Mouse (Mus musculus) midbrain, embryonic 11.5 days (tissue): ENCODE measurements around the gene Taf13. TPM values are rescaled to one million over a fixed set of nuclear protein-coding genes. Genes with fewer than 3 reads are reported as not detected.
A peak's percentile ranks its signal among the peaks of the same experiment; 100 is the strongest.

Source experiments
- ATAC-seq: fragments of 200-750 bp; cut with Nextera tagmentation; 2 replicates; pipeline ENCODE4 v1.8.0; 2017; ENCODE audit warnings: moderate TSS enrichment, moderate library complexity; ENCODE audit not compliant: low FRiP score
- DNase-seq: peaks from one replicate; pipeline ENCODE4 v3.0.0; 2015; ENCODE audit warnings: low spot score; ENCODE audit errors: missing footprints
- H3K27ac ChIP-seq: fragments of 300-500 bp; sonication (generic); 2 replicates; pipeline ENCODE4 v1.5.1; 2014; ENCODE audit warnings: low read depth, low read length
- H3K27me3 ChIP-seq: fragments of 300-500 bp; sonication (generic); 2 replicates; pipeline ENCODE4 v1.6.1; 2014; ENCODE audit warnings: mild to moderate bottlenecking, low read length, moderate library complexity, mixed read lengths; ENCODE audit not compliant: control insufficient read depth, insufficient read depth
- H3K36me3 ChIP-seq: fragments of 300-500 bp; sonication (generic); 2 replicates; pipeline ENCODE4 v1.6.1; 2014; ENCODE audit warnings: mild to moderate bottlenecking, low read length, moderate library complexity, mixed read lengths; ENCODE audit not compliant: control insufficient read depth, insufficient read depth
- H3K4me1 ChIP-seq: fragments of 300-500 bp; sonication (generic); 2 replicates; pipeline ENCODE4 v1.6.1; 2014; ENCODE audit warnings: low read length; ENCODE audit not compliant: control insufficient read depth, insufficient read depth
- H3K4me2 ChIP-seq: fragments of 300-500 bp; sonication (generic); 2 replicates; pipeline ENCODE4 v1.6.1; 2014; ENCODE audit warnings: mild to moderate bottlenecking, moderate library complexity
- H3K4me3 ChIP-seq: fragments of 300-500 bp; sonication (generic); 2 replicates; pipeline ENCODE4 v1.5.1; 2014; ENCODE audit warnings: low read depth, low read length
- H3K9ac ChIP-seq: fragments of 300-500 bp; sonication (generic); 2 replicates; pipeline ENCODE4 v1.6.1; 2014; ENCODE audit warnings: low read length
- H3K9me3 ChIP-seq: fragments of 300-500 bp; sonication (generic); 2 replicates; pipeline ENCODE4 v1.6.1; 2016; ENCODE audit warnings: low read length; ENCODE audit not compliant: control insufficient read depth
- WGBS: fragments of 180-500 bp; shearing (Covaris S2); extraction: QIAGEN DNeasy Blood & Tissue Kit; methylation state at CpG from one replicate; pipeline ENCODE4 v1.1.7; 2014; 5-methylcytosine and 5-hydroxymethylcytosine counted together
- polyA plus RNA-seq: library from polyadenylated mRNA; unstranded; fragments of >200 nt; fragmentation: Nextera tagmentation; extraction: Ambion mirVana; gene quantifications from 2 replicates; pipeline ENCODE4 v1.2.1, GENCODE M21; 2014

Gene Taf13
- polyA plus RNA-seq, 1 experiment from 2014 or later, result 89.4 TPM

GRCm38 (mm10) chr3:108542299-108542698 lies 29.2 kb upstream of the Taf13 start:
- no peak overlapping the region for H3K27ac ChIP-seq
- no peak overlapping the region for H3K4me2 ChIP-seq
- no peaks in the 10 kb centered on the region for H3K36me3 ChIP-seq
- H3K4me1 ChIP-seq, result no peaks in the 10 kb centered on the region
- DNase-seq (peak; percentile 45), ATAC-seq (no peak)
- no peak overlapping the region for H3K9ac ChIP-seq
- WGBS, result 82% methylated on average over 11 of the region's 11 CpGs
- no peak overlapping the region for H3K4me3 ChIP-seq
- H3K9me3 ChIP-seq, result no peaks in the 10 kb centered on the region
- H3K27me3 ChIP-seq, result no peaks in the 10 kb centered on the region

GRCm38 (mm10) chr3:108554111-108554561 lies 17.4 kb upstream of the Taf13 start:
- Histone ChIP-seq H3K27ac (peak overlapping the region; percentile 74), H3K27me3 (no peaks in the 10 kb centered on the region), H3K9ac (peak overlapping the region; percentile 93), H3K4me1 (peaks cover 6% of the 10 kb centered on the region), H3K4me3 (peak overlapping the region; percentile 76), H3K36me3 (peaks cover 9% of the 10 kb centered on the region; the same call in 1 of the 2 replicates), H3K9me3 (no peaks in the 10 kb centered on the region), H3K4me2 (peak overlapping the region; percentile 76)
- WGBS, result under 1% methylated on average over 42 of the region's 42 CpGs
- ATAC-seq (peak; percentile 75), DNase-seq (no peak)

GRCm38 (mm10) chr3:108554587-108555312 lies 16.7 kb upstream of the Taf13 start:
- H3K36me3 ChIP-seq, result peaks cover 9% of the 10 kb centered on the region; the same call in 1 of the 2 replicates
- DNase-seq, result peak; percentile 99
- WGBS, result 18% methylated on average over 22 of the region's 22 CpGs
- peaks cover 6% of the 10 kb centered on the region for H3K4me1 ChIP-seq
- ATAC-seq, result peak; percentile 97
- H3K4me2 ChIP-seq, result peak overlapping the region; percentile 76
- peak overlapping the region; percentile 74 for H3K27ac ChIP-seq
- H3K9me3 ChIP-seq, result no peaks in the 10 kb centered on the region
- peak overlapping the region; percentile 76 for H3K4me3 ChIP-seq
- peak overlapping the region; percentile 93 for H3K9ac ChIP-seq
- no peaks in the 10 kb centered on the region for H3K27me3 ChIP-seq

- no peaks in the 10 kb centered on the region for H3K27me3 ChIP-seq
- H3K9me3 ChIP-seq, result no peaks in the 10 kb centered on the region
- no peak overlapping the region for H3K9ac ChIP-seq
- H3K27ac ChIP-seq, result no peak overlapping the region
- H3K4me3 ChIP-seq, result no peak overlapping the region
- DNase-seq (no peak), ATAC-seq (no peak)
- H3K4me2 ChIP-seq, result no peak overlapping the region
- H3K4me1 ChIP-seq, result peaks cover 18% of the 10 kb centered on the region
- 88% methylated on average over 4 of the region's 4 CpGs for WGBS
- peaks cover 9% of the 10 kb centered on the region; the same call in 1 of the 2 replicates for H3K36me3 ChIP-seq
Observed at GRCm38 (mm10) chr3:108557888-108558287, 13.6 kb upstream of the Taf13 start.

- WGBS, result under 1% methylated on average over 45 of the region's 45 CpGs
- peaks cover 9% of the 10 kb centered on the region; the same call in 1 of the 2 replicates for H3K36me3 ChIP-seq
- no peaks in the 10 kb centered on the region for H3K9me3 ChIP-seq
- H3K27me3 ChIP-seq, result no peaks in the 10 kb centered on the region
- peak within 1 kb of the TSS; percentile 55 for H3K27ac ChIP-seq
- peak within 1 kb of the TSS; percentile 76 for H3K9ac ChIP-seq
- peak; percentile 98 for ATAC-seq
- H3K4me2 ChIP-seq, result peak within 1 kb of the TSS; percentile 68
- DNase-seq, result peak; percentile 99
- peak within 1 kb of the TSS; percentile 63 for H3K4me3 ChIP-seq
- peaks cover 13% of the 10 kb centered on the region for H3K4me1 ChIP-seq
Observed at GRCm38 (mm10) chr3:108562133-108562730, 9.3 kb upstream of the Taf13 start, which contains the start of gene Tmem167b. Gene Tmem167b, minus strand, starts transcription at chr3:108562466.

- Histone ChIP-seq H3K36me3 (peaks cover 9% of the 10 kb centered on the region; the same call in 1 of the 2 replicates), H3K4me2 (peak overlapping the region; percentile 64), H3K4me1 (peaks cover 13% of the 10 kb centered on the region), H3K4me3 (peak overlapping the region; percentile 63), H3K27me3 (no peaks in the 10 kb centered on the region), H3K27ac (peak overlapping the region; percentile 55), H3K9me3 (no peaks in the 10 kb centered on the region), H3K9ac (peak overlapping the region; percentile 53; the same call in 1 of the 2 replicates)
- 16% methylated on average over 15 of the region's 15 CpGs for WGBS
- ATAC-seq (peak; percentile 50), DNase-seq (no peak)
Observed at GRCm38 (mm10) chr3:108562777-108563271, 8.7 kb upstream of the Taf13 start.

- no peaks in the 10 kb centered on the region for H3K27me3 ChIP-seq
- peak overlapping the region; percentile 64 for H3K4me2 ChIP-seq
- peak overlapping the region; percentile 55; the same call in 1 of the 2 replicates for H3K27ac ChIP-seq
- ATAC-seq, result 0 out of 2 replicates have a peak, but pooled peaks have one; percentile 1
- 6% methylated on average over 4 of the region's 4 CpGs for WGBS
- peak overlapping the region; percentile 63; the same call in 1 of the 2 replicates for H3K4me3 ChIP-seq
- no peaks in the 10 kb centered on the region for H3K9me3 ChIP-seq
- peaks cover 13% of the 10 kb centered on the region for H3K4me1 ChIP-seq
- peak overlapping the region; percentile 53; the same call in 1 of the 2 replicates for H3K9ac ChIP-seq
- peaks cover 6% of the 10 kb centered on the region; the same call in 1 of the 2 replicates for H3K36me3 ChIP-seq
- DNase-seq, result peak; percentile 96
Observed at GRCm38 (mm10) chr3:108563309-108563708, 8.2 kb upstream of the Taf13 start.

GRCm38 (mm10) chr3:108567990-108568877 lies 3.3 kb upstream of the Taf13 start:
- Histone ChIP-seq H3K4me2 (peak overlapping the region; percentile 4; the same call in 1 of the 2 replicates), H3K27ac (peak overlapping the region; percentile 90), H3K4me3 (no peak overlapping the region), H3K9me3 (no peaks in the 10 kb centered on the region), H3K27me3 (no peaks in the 10 kb centered on the region), H3K36me3 (no peaks in the 10 kb centered on the region), H3K4me1 (peaks cover 20% of the 10 kb centered on the region; the same call in 1 of the 2 replicates), H3K9ac (peak overlapping the region; percentile 13; the same call in 1 of the 2 replicates)
- ATAC-seq (peak; percentile 74), DNase-seq (peak; percentile 92)
- WGBS, result 15% methylated on average over 15 of the region's 15 CpGs
